Mouse (Mus musculus) ZHBTc4 (cell line): ENCODE measurements at regions not wholly inside any gene's neighbourhood (a gene's known extent, or its start where the extent isn't known, plus 50 kb on each side); places are given as distances from the start of the nearest gene placed in this dataset.

Experiments used
- DNase-seq: peaks from one replicate; pipeline ENCODE4 v3.0.0-alpha.2; 2011; ENCODE audit warnings: low read depth, low spot score

DNA sequence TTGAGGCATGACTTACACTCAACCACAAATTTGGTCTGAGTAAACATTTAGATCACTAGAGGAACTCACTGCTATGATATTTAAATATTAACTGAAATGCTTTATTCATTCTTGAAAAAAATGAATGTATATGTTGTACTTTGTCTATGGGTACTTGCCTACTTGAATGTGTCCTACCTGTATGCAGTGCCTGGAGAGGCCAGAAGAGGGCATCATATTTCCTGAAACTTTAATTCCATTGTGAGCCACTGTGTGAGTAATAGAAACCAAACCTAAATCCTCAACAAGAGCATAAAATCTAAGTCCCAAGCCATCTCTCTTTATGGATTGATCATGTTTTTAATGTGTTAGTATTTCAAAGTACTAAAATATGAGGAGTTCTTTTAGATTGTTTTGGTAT lies 1252.4 kb upstream of the Lrrtm3 start:
- DNase-seq, result peak; percentile 51

GRCm38 (mm10) chr10:65330345-65330744 lies 1240.3 kb upstream of the Lrrtm3 start:
- no peak for DNase-seq

GRCm38 (mm10) chr10:65324840-65325410 lies 1234.8 kb upstream of the Lrrtm3 start:
- DNase-seq, result no peak

DNA sequence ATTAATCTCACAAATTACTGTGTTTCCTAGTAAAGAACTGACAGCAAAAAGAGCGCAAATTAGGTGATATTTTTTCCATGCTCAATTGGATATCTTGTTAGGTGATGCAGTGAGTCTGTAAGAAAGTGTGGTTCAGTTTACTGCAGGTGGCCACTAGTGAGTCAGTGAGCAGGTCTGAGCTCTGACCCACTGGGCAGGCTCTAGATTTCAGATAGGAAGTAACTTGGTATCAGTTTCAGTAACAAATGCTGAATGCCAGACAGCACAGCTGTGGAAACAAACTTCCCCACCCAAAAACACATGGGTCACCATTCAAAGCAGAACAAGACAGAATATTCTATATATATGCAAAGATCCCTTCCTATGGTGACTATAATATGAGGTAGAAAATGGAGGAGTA lies 1208.2 kb upstream of the Lrrtm3 start:
- DNase-seq, result no peak
